Mouse (Mus musculus) cerebellum, postnatal 14 days (tissue): Measurements from ENCODE around the gene Madcam1.
"Not testable (repeated sequence)": the region's sequence is repeated elsewhere in the genome, so short reads cannot be mapped to it uniquely, and the experiment has no call there.

Experiments
- DNase-seq, 2 experiments: peaks; one replicate each; pipeline ENCODE4 v3.0.0; 2021; ENCODE audit warnings: mixed read lengths in 2 of 2

Madcam1 gene

GRCm38 (mm10) chr10:79691986-79692548 is 27.7 kb downstream of the Madcam1 start:
- peak in 1 of 2 experiments; percentile 65 for DNase-seq

DNA sequence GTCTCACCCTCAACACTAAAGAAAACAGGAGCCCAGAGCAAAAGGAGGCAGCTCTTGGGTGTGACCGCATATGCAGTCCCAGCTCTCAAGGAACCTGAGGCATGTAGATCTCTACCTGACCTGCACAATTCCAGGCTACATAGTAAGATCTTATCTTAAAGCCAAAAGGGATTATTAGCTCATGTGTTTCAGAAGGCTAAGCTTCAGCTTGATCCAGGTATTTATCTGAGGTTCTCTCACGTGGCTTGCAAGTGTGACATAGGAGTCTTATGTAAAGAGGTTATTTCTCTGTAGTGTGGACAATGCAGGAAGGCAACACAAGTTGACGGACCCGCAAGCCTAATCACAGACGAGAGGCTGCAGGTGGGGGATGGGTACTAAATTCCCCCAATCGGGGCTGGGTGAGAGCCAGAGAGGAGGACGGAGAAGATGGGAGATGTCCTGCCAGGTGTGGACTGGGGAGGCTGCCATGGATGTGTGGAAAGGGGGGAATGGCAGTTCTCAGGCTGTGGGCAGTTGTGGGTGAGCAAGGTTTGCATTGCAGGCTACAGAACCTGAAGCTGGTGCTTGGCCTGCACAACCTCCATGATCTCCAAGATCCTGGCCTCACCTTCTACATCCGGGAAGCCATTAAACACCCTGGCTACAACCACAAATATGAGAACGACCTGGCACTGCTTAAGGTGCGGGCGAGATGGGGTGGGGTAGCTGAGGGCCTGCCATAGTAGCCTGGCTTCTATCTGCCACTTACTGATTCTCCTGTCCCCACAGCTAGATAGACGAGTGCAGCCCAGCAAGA is 29.4 kb downstream of the Madcam1 start:
- DNase-seq: peak; percentile 41 to 67

- peak; percentile 70 to 71 for DNase-seq
Measured at GRCm38 (mm10) chr10:79694379-79694655, 30.0 kb downstream of the Madcam1 start.

- peak; percentile 88 to 93 for DNase-seq
Measured at GRCm38 (mm10) chr10:79695231-79696128, 31.1 kb downstream of the Madcam1 start.

DNA sequence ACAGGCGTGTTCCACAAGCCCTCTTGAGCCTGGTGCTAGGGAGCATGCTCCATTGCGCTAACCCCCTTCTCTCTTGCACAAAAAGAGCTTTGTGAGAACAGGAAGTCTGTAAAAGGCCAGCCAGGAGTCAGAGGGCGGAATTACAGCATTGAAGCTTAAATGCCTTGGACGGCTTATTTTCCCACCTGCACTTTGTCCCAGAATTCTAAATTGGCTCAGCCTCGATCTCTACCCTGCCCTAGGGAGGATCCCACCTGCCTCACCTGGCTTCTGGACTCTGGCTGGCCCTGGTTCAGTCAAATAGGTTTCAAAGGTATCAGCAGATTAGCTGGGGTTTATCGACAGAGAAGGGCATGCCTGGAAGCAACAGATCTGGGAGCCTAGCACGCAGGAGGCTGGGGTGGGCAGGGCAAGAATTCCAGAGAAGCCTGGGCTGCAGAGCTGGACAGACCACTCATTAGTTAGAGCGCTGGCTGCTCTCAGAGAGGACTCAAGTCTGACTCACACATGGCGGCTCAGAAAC is 31.8 kb downstream of the Madcam1 start:
- peak in 1 of 2 experiments; percentile 46 for DNase-seq

DNA sequence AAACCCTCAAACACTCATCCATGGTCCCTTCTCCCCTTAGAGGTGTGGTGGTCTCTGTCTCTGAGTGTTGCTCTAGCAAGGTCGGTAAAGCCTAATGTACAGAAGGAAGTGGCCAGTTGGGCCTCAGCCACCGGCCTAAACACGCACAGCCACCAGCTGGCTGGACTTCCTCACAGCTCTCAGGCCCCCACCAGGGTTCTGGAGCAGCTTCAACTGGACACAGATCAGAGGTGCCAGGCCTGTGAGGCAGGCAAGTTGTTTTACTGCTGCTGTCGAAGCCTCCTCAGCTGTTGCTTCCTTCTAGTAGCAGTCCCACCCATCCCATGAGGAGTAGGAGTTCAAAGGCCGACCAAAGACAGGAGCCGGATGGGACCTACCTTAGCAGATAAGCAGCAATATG is 33.6 kb downstream of the Madcam1 start:
- peak; percentile 94 for DNase-seq

GRCm38 (mm10) chr10:79698459-79698858 is 34.1 kb downstream of the Madcam1 start:
- DNase-seq: no peak

DNA sequence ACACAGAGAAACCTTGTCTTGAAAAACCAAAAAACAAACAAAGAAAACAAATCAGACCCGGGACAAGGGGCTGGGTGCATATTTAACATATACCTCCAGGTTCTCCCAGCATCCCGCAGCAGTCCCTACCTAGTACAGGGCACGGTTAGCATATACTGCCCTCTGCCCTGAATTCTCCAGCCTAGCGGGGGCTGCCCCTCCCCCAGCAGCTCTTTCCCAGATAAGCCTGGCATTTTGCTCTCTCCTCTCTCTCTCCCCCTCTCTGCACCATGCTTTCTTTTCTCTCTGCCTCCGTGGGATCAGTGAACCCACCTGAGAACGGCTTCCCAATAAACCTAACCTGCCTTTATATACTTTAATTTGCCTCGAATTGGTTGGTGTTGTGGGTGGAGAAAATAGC is 36.3 kb downstream of the Madcam1 start:
- DNase-seq: no peak

- DNase-seq: no peak
Measured at GRCm38 (mm10) chr10:79701443-79702129, 37.2 kb downstream of the Madcam1 start.

DNA sequence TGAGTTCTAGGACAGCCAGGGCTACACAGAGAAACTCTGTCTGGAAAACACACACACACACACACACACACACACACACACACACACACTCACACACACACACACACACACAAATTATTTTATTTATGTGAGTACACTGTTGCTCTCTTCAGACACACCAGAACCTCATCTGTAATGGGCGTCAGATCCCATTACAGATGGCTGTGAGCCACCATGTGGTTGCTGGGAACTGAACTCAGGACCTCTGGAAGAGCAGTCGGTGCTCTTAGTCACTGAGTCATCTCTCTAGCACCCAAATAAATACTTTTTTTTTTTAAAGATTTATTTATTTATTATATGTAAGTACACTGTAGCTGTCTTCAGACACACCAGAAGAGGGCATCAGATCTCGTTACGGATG is 38.6 kb downstream of the Madcam1 start:
- DNase-seq: not testable (repeated sequence)

DNA sequence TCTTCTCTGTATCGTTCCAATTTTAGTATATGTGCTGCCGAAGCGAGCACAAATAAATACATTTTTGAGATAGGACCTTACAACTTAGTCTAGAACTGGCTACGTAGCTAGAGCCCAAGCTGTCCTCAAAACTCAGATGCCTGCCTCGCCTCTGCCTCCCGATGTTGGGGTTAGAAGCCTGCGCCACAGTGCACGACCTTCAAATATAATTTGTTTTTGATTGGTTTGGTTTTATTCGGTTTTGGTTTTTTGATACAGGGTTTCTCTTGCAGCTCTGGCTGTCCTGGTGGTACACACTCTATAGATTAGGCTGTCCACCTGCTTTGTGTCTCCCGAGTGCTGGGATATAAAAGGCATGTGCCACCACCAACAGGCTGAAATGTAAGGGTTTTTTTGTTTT is 39.2 kb downstream of the Madcam1 start:
- no peak for DNase-seq

GRCm38 (mm10) chr10:79704065-79704969 is 40.0 kb downstream of the Madcam1 start, which contains the start of gene Bsg:
TSS of gene Bsg (plus strand) at chr10:79704491.
- DNase-seq: peak; percentile 100

DNA sequence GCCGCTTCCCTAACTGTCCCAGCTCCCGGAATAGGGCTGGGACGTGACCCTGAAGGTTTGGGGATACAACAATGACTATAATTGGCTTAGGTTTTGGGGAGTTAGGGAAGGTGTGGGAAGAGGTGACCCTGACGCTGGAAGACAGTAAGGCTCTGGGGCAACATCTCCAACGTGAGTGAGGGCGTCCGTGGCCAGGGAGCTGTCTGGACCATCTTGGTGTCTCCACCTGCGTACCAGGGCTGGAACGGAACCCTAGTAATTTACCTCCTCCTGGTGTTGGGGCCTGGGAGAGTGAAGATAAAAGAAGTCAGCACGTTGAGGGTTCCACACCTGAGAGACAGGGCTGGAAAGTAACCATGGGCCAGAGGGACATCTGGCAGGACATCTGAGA is 40.6 kb downstream of the Madcam1 start:
- no peak for DNase-seq

GRCm38 (mm10) chr10:79705951-79706350 is 41.6 kb downstream of the Madcam1 start:
- DNase-seq: no peak

- peak in 1 of 2 experiments; percentile 65 for DNase-seq
Measured at GRCm38 (mm10) chr10:79706406-79707094, 42.2 kb downstream of the Madcam1 start.

- peak; percentile 64 to 68 for DNase-seq
Measured at GRCm38 (mm10) chr10:79707162-79707561, 42.8 kb downstream of the Madcam1 start.

GRCm38 (mm10) chr10:79707759-79708158 is 43.4 kb downstream of the Madcam1 start:
- DNase-seq: no peak

DNA sequence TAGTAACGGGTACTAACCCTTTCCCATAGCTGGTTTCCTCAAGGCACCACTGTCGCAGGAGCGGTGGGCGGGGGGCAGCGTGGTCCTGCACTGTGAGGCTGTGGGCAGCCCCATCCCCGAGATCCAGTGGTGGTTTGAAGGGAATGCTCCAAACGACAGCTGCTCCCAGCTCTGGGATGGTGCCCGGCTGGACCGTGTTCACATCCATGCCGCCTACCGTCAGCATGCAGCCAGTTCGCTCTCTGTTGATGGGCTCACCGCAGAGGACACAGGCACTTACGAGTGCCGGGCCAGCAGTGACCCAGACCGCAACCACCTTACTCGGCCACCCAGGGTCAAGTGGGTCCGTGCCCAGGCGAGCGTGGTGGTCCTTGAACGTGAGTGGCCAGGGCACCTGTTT is 44.3 kb downstream of the Madcam1 start:
- no peak for DNase-seq

DNA sequence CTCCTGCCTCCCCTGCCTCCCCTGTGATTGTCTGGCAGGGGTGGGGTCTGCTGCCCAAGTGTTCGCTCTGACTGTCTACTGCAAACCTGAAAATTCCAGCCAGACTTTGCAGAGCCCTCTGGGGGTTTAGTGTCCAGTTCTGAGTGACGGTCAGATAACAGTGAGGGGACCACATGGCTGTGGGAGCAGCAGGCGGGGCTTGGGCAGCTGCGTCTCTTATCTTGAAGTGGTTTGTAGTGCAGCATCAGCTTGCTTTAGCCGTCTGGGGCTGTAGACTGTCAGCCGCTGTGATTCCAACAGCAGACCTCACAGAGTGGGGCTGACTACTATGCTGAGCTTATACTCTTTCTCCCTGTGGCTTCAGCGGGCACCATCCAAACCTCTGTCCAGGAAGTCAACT is 44.9 kb downstream of the Madcam1 start:
- no peak for DNase-seq

- no peak for DNase-seq
Measured at GRCm38 (mm10) chr10:79712029-79712428, 47.7 kb downstream of the Madcam1 start.
